Mouse (Mus musculus) c-Kit-positive CD71-negative TER-119-negative erythroid progenitor cells, embryonic 14.5 days (primary cell): ENCODE data around the gene Atp13a2.

Experiments used
- DNase-seq: peaks from one replicate; pipeline ENCODE4 v3.0.0-alpha.2; 2013; ENCODE audit warnings: low read depth

Atp13a2 gene

GRCm38 (mm10) chr4:140986711-140987395 lies at the start of gene Atp13a2:
Gene Atp13a2, plus strand, starts transcription at chr4:140986873.
- DNase-seq: peak; percentile 68

GRCm38 (mm10) chr4:140944356-140944755 lies 42.3 kb upstream of the Atp13a2 start:
- DNase-seq: no peak

GRCm38 (mm10) chr4:140944961-140945442 lies 41.7 kb upstream of the Atp13a2 start:
- DNase-seq: no peak

- DNase-seq: no peak
Observed at GRCm38 (mm10) chr4:140945571-140945970, 41.1 kb upstream of the Atp13a2 start.

GRCm38 (mm10) chr4:140946048-140946447 lies 40.6 kb upstream of the Atp13a2 start:
- no peak for DNase-seq

- DNase-seq: no peak
Observed at GRCm38 (mm10) chr4:140946580-140947205, 40.0 kb upstream of the Atp13a2 start.

GRCm38 (mm10) chr4:140947487-140948440 lies 38.9 kb upstream of the Atp13a2 start:
- DNase-seq: no peak

- no peak for DNase-seq
Observed at GRCm38 (mm10) chr4:140948481-140948880, 38.2 kb upstream of the Atp13a2 start.

GRCm38 (mm10) chr4:140949052-140949451 lies 37.6 kb upstream of the Atp13a2 start:
- DNase-seq: no peak

GRCm38 (mm10) chr4:140949616-140950015 lies 37.1 kb upstream of the Atp13a2 start:
- DNase-seq: no peak

- DNase-seq: no peak
Observed at GRCm38 (mm10) chr4:140950574-140950973, 36.1 kb upstream of the Atp13a2 start.

- DNase-seq: no peak
Observed at GRCm38 (mm10) chr4:140951861-140952641, 34.6 kb upstream of the Atp13a2 start.

GRCm38 (mm10) chr4:140957131-140957702 lies 29.5 kb upstream of the Atp13a2 start:
- DNase-seq: no peak

GRCm38 (mm10) chr4:140957725-140958124 lies 28.9 kb upstream of the Atp13a2 start:
- peak; percentile 66 for DNase-seq

- DNase-seq: no peak
Observed at GRCm38 (mm10) chr4:140958319-140958718, 28.4 kb upstream of the Atp13a2 start.

- DNase-seq: no peak
Observed at GRCm38 (mm10) chr4:140959128-140959679, 27.5 kb upstream of the Atp13a2 start.

GRCm38 (mm10) chr4:140959715-140960479 lies 26.8 kb upstream of the Atp13a2 start:
- DNase-seq: no peak

- DNase-seq: peak; percentile 94
Observed at GRCm38 (mm10) chr4:140960781-140961466, 25.7 kb upstream of the Atp13a2 start, which contains the start of gene Sdhb. Gene Sdhb, plus strand, starts transcription at chr4:140961203.

GRCm38 (mm10) chr4:140961467-140962206 lies 25.0 kb upstream of the Atp13a2 start:
- DNase-seq: no peak
